Mouse (Mus musculus): ENCODE results near the gene Dpp3. TPM values are rescaled to one million over a fixed set of nuclear protein-coding genes. Genes with fewer than 3 reads are reported as not detected.

The Dpp3 gene
- polyA plus RNA-seq, 1 experiment from 2014 or later, result 104 TPM

Other genes with a start within 250 kb of the Dpp3 start
- gene Gm960, start 229.6 kb downstream of the Dpp3 start, polyA plus RNA-seq (2015; fragmentation: Nextera tagmentation; extraction: Ambion mirVana), result 7.2 and 7.7 TPM in 2 replicates
- 19.0 and 25.6 TPM in 2 replicates for gene Sptbn2, start 217.1 kb downstream of the Dpp3 start, polyA plus RNA-seq (2015; fragmentation: Nextera tagmentation; extraction: Ambion mirVana)
- 119 and 132 TPM in 2 replicates for gene Rbm4b, start 171.8 kb downstream of the Dpp3 start, polyA plus RNA-seq (2015; fragmentation: Nextera tagmentation; extraction: Ambion mirVana)
- gene Rbm4, start 134.4 kb downstream of the Dpp3 start, polyA plus RNA-seq (2015; fragmentation: Nextera tagmentation; extraction: Ambion mirVana), result 67.2 and 76.2 TPM in 2 replicates
- 14.8 and 20.1 TPM in 2 replicates for gene Gm21992, start 116.7 kb downstream of the Dpp3 start, polyA plus RNA-seq (2015; fragmentation: Nextera tagmentation; extraction: Ambion mirVana)
- 55.0 and 65.1 TPM in 2 replicates for gene Rbm14, start 116.7 kb downstream of the Dpp3 start, polyA plus RNA-seq (2015; fragmentation: Nextera tagmentation; extraction: Ambion mirVana)
- gene Ccs, start 89.0 kb downstream of the Dpp3 start, polyA plus RNA-seq (2015; fragmentation: Nextera tagmentation; extraction: Ambion mirVana), result 42.4 and 47.9 TPM in 2 replicates
- gene Ccdc87, start 88.9 kb downstream of the Dpp3 start, polyA plus RNA-seq (2015; fragmentation: Nextera tagmentation; extraction: Ambion mirVana), result 0.37 and 0.52 TPM in 2 replicates
- gene Ctsf, start 73.2 kb downstream of the Dpp3 start, polyA plus RNA-seq (2015; fragmentation: Nextera tagmentation; extraction: Ambion mirVana), result 74.5 and 86.5 TPM in 2 replicates
- gene Actn3, start 50.4 kb downstream of the Dpp3 start, polyA plus RNA-seq (2015; fragmentation: Nextera tagmentation; extraction: Ambion mirVana), result 2.9 and 11.3 TPM in 2 replicates
- gene Zdhhc24, start 49.6 kb downstream of the Dpp3 start, polyA plus RNA-seq (2015; fragmentation: Nextera tagmentation; extraction: Ambion mirVana), result 19.7 and 20.5 TPM in 2 replicates
- gene Bbs1, start 21.7 kb downstream of the Dpp3 start, polyA plus RNA-seq (2015; fragmentation: Nextera tagmentation; extraction: Ambion mirVana), result 5.8 and 8.4 TPM in 2 replicates
- gene Peli3, start 14.8 kb upstream of the Dpp3 start, polyA plus RNA-seq (2015; fragmentation: Nextera tagmentation; extraction: Ambion mirVana), result 12.0 and 13.2 TPM in 2 replicates
- 97.3 and 105 TPM in 2 replicates for gene Mrpl11, start 33.9 kb upstream of the Dpp3 start, polyA plus RNA-seq (2015; fragmentation: Nextera tagmentation; extraction: Ambion mirVana)
- gene Npas4, start 62.0 kb upstream of the Dpp3 start, polyA plus RNA-seq (2015; fragmentation: Nextera tagmentation; extraction: Ambion mirVana), result 0.36 and 0.42 TPM in 2 replicates
- gene Slc29a2, start 95.6 kb upstream of the Dpp3 start, polyA plus RNA-seq (2015; fragmentation: Nextera tagmentation; extraction: Ambion mirVana), result 12.8 and 14.0 TPM in 2 replicates
- 103 and 113 TPM in 2 replicates for gene B4gat1, start 110.5 kb upstream of the Dpp3 start, polyA plus RNA-seq (2015; fragmentation: Nextera tagmentation; extraction: Ambion mirVana)
- 4.1 and 4.2 TPM in 2 replicates for gene AC124502.3, start 110.6 kb upstream of the Dpp3 start, polyA plus RNA-seq (2015; fragmentation: Nextera tagmentation; extraction: Ambion mirVana)
- 21.6 and 32.6 TPM in 2 replicates for gene Brms1, start 113.1 kb upstream of the Dpp3 start, polyA plus RNA-seq (2015; fragmentation: Nextera tagmentation; extraction: Ambion mirVana)
- gene Rin1, start 122.2 kb upstream of the Dpp3 start, polyA plus RNA-seq (2015; fragmentation: Nextera tagmentation; extraction: Ambion mirVana), result 0.89 and 1.0 TPM in 2 replicates
- gene Cd248, start 139.8 kb upstream of the Dpp3 start, polyA plus RNA-seq (2015; fragmentation: Nextera tagmentation; extraction: Ambion mirVana), result 19.9 and 27.4 TPM in 2 replicates
- gene Tmem151a, start 157.2 kb upstream of the Dpp3 start, polyA plus RNA-seq (2015; fragmentation: Nextera tagmentation; extraction: Ambion mirVana), result 29.7 and 38.5 TPM in 2 replicates
- 56.8 and 66.1 TPM in 2 replicates for gene Yif1a, start 160.3 kb upstream of the Dpp3 start, polyA plus RNA-seq (2015; fragmentation: Nextera tagmentation; extraction: Ambion mirVana)
- gene Cnih2, start 170.2 kb upstream of the Dpp3 start, polyA plus RNA-seq (2015; fragmentation: Nextera tagmentation; extraction: Ambion mirVana), result 294 and 369 TPM in 2 replicates
- 205 and 218 TPM in 2 replicates for gene Rab1b, start 178.8 kb upstream of the Dpp3 start, polyA plus RNA-seq (2015; fragmentation: Nextera tagmentation; extraction: Ambion mirVana)
- gene Klc2, start 190.3 kb upstream of the Dpp3 start, polyA plus RNA-seq (2015; fragmentation: Nextera tagmentation; extraction: Ambion mirVana), result 82.4 and 94.5 TPM in 2 replicates

All from neural tube, embryonic 15.5 days (tissue).